Comparison of ENCODE assay signal across 10 mouse cellular contexts in genomic region chr13:34133326-34134071, GRCm38 (mm10). TPM values are rescaled to one million over a fixed set of nuclear protein-coding genes. Genes with fewer than 3 reads are reported as not detected.
DNase-seq lines count a peak whose midpoint lies in the region; ATAC-seq and TF ChIP-seq lines count a peak whose summit lies in the region.
"Had no signal": no experiment of that assay in that cellular context is flagged by ENCODE, and none has a peak within 500 bp of the region (broad histone marks: within the 10 kb centered on the region; RNA-seq: fewer than 3 reads in every experiment).

No protein-coding gene starts in this region.

- peak overlapping the region; percentile 35 for H3K4me3 ChIP-seq in heart, embryonic 13.5 days
- H3K4me3 ChIP-seq in CH12.LX (replicated peaks in 1 of 3; ENCODE audit: low read depth in 2 of 3, low read length in 2 of 3, poor library complexity in 1 of 3), result peak overlapping the region in 1 of 3 experiments; percentile 19
- peak overlapping the region; percentile 25 for H3K4me3 ChIP-seq in embryonic facial prominence, embryonic 13.5 days
- H3K4me3 ChIP-seq in limb, embryonic 12.5 days (replicated peaks), result peak overlapping the region; percentile 24

- TF ChIP-seq RAD21 in CH12.LX (IDR thresholded peaks at IDR 0.05; ENCODE audit: low read depth, low read length), result no peak

- 18% methylated on average over 15 of the region's 15 CpGs for WGBS in heart, embryonic 13.5 days
- WGBS in embryonic facial prominence, embryonic 13.5 days, result 8% methylated on average over 15 of the region's 15 CpGs
- WGBS in limb, embryonic 12.5 days, result 8% methylated on average over 15 of the region's 15 CpGs

- ATAC-seq in heart, embryonic 13.5 days (ENCODE audit: extremely low read depth, insufficient number of reproducible peaks, low FRiP score, low TSS enrichment), result no peak
- no peak for ATAC-seq in embryonic facial prominence, embryonic 13.5 days (ENCODE audit: insufficient number of reproducible peaks, insufficient read depth, low FRiP score, low TSS enrichment, low read depth)
- ATAC-seq in limb, embryonic 12.5 days (ENCODE audit: insufficient number of reproducible peaks, insufficient read depth, low FRiP score, low TSS enrichment, low read depth), result no peak

- no peak for TF ChIP-seq POLR2A in CH12.LX (IDR thresholded peaks at IDR 0.05; ENCODE audit: low read depth, low read length)

- no peaks in the 10 kb centered on the region for H3K9me3 ChIP-seq in heart, embryonic 13.5 days
- H3K9me3 ChIP-seq in CH12.LX (replicated peaks; ENCODE audit: low read length), result no peaks in the 10 kb centered on the region
- H3K9me3 ChIP-seq in embryonic facial prominence, embryonic 13.5 days, result no peaks in the 10 kb centered on the region
- no peaks in the 10 kb centered on the region for H3K9me3 ChIP-seq in limb, embryonic 12.5 days

- in situ Hi-C loops in CH12.LX (cut with MboI; ENCODE audit: low pct_ligation_motif_present, low pct_unique_long_range_greater_than_20kb, low sequenced_read_pairs), result loop anchor here (5.0 kb wide), 1 partner anchor 81 kb away; no protein-coding TSS in a partner anchor

- no peak for DNase-seq in heart, postnatal 10 days
- peak; percentile 26 for DNase-seq in CH12.LX (ENCODE audit: extremely low read depth)
- DNase-seq in testis, postnatal 10 days (ENCODE audit: low spot score), result no peak
- no peak for DNase-seq in right cerebral cortex, postnatal 25 days
- no peak for DNase-seq in left cerebral cortex, postnatal 10 days (ENCODE audit: extremely low spot score in 1 of 2, low spot score in 2 of 2)
- DNase-seq: cerebellum, adult 11 months had no signal

- TF ChIP-seq CTCF in CH12.LX (conservative IDR thresholded peaks at IDR 0.05 in 1 of 2, IDR thresholded peaks at IDR 0.05 in 1 of 2; ENCODE audit: low read depth in 2 of 2, low read length in 2 of 2), result no peak

- no peak for TF ChIP-seq EP300 in CH12.LX (IDR thresholded peaks at IDR 0.05; ENCODE audit: low read length)

- H3K27ac ChIP-seq in heart, embryonic 13.5 days (replicated peaks), result no peak overlapping the region
- H3K27ac ChIP-seq in CH12.LX (ENCODE audit: insufficient read depth, low read depth), result no peak overlapping the region
- H3K27ac ChIP-seq in embryonic facial prominence, embryonic 13.5 days, result peak overlapping the region; percentile 23; the same call in 1 of the 2 replicates
- no peak overlapping the region for H3K27ac ChIP-seq in limb, embryonic 12.5 days

- peaks cover 48% of the 10 kb centered on the region for H3K4me1 ChIP-seq in heart, embryonic 13.5 days
- H3K4me1 ChIP-seq in CH12.LX (ENCODE audit: control insufficient read depth in 1 of 2, insufficient read depth in 2 of 2), result peaks cover 11 to 27% of the 10 kb centered on the region in 2 experiments
- peaks cover 49% of the 10 kb centered on the region for H3K4me1 ChIP-seq in embryonic facial prominence, embryonic 13.5 days
- H3K4me1 ChIP-seq in limb, embryonic 12.5 days (replicated peaks), result peaks cover 43% of the 10 kb centered on the region

- peak overlapping the region; percentile 77 for H3K9ac ChIP-seq in heart, embryonic 13.5 days
- peak overlapping the region; percentile 13; the same call in 1 of the 2 replicates for H3K9ac ChIP-seq in CH12.LX (ENCODE audit: insufficient read depth, low read depth)
- peak overlapping the region; percentile 59 for H3K9ac ChIP-seq in embryonic facial prominence, embryonic 13.5 days
- peak overlapping the region; percentile 13 for H3K9ac ChIP-seq in limb, embryonic 12.5 days (replicated peaks)

- H3K4me2 ChIP-seq in heart, embryonic 13.5 days, result peak overlapping the region; percentile 86
- H3K4me2 ChIP-seq in CH12.LX (ENCODE audit: insufficient read depth, low read depth, poor library complexity, severe bottlenecking), result peak overlapping the region; percentile 76
- peak overlapping the region; percentile 84 for H3K4me2 ChIP-seq in embryonic facial prominence, embryonic 13.5 days
- peak overlapping the region; percentile 78 for H3K4me2 ChIP-seq in limb, embryonic 12.5 days

- peaks cover 3% of the 10 kb centered on the region; the same call in 1 of the 2 replicates for H3K79me2 ChIP-seq in CH12.LX (replicated peaks; ENCODE audit: control insufficient read depth, extremely low read depth, insufficient read depth, poor library complexity, severe bottlenecking)

- H3K36me3 ChIP-seq in heart, embryonic 13.5 days, result peaks cover 4% of the 10 kb centered on the region; the same call in 1 of the 2 replicates
- peaks cover 0 to 3% of the 10 kb centered on the region in 2 experiments for H3K36me3 ChIP-seq in CH12.LX (replicated peaks in 1 of 2; ENCODE audit: control insufficient read depth in 1 of 2, insufficient read depth in 1 of 2, low read length in 1 of 2)
- H3K36me3 ChIP-seq in embryonic facial prominence, embryonic 13.5 days, result no peaks in the 10 kb centered on the region
- no peaks in the 10 kb centered on the region for H3K36me3 ChIP-seq in limb, embryonic 12.5 days

- peaks cover 32% of the 10 kb centered on the region for H3K27me3 ChIP-seq in heart, embryonic 13.5 days (replicated peaks)
- H3K27me3 ChIP-seq in CH12.LX (replicated peaks), result no peaks in the 10 kb centered on the region
- peaks cover 5% of the 10 kb centered on the region; the same call in 1 of the 2 replicates for H3K27me3 ChIP-seq in embryonic facial prominence, embryonic 13.5 days
- peaks cover 13% of the 10 kb centered on the region for H3K27me3 ChIP-seq in limb, embryonic 12.5 days

- dilution Hi-C loops in CH12.LX (cut with MboI; ENCODE audit: extremely low pct_ligation_motif_present, extremely low pct_unique_long_range_greater_than_20kb, low sequenced_read_pairs), result no loop called here

- intact Hi-C loops in heart, postnatal 10 days (cut with DNase I), result no loop called here
- intact Hi-C loops in left cerebral cortex, postnatal 10 days (cut with DNase I), result no loop called here

TF ChIP-seq in CH12.LX, 34 proteins besides CTCF, POLR2A, EP300 and RAD21:
- TF ChIP-seq TCF12 (IDR thresholded peaks at IDR 0.05; ENCODE audit: low read depth, low read length) (no peak), PAX5 (IDR thresholded peaks at IDR 0.05; ENCODE audit: low read length) (no peak), IRF4 (IDR thresholded peaks at IDR 0.05; ENCODE audit: low read depth, low read length) (no peak), CHD1 (IDR thresholded peaks at IDR 0.05; ENCODE audit: low read depth, low read length) (peak; percentile 13; the same call in 1 of the 2 replicates), MXI1 (IDR thresholded peaks at IDR 0.05; ENCODE audit: low read depth, low read length) (peak; percentile 5; the same call in 1 of the 2 replicates), JUN (IDR thresholded peaks at IDR 0.05; ENCODE audit: insufficient read depth, low read depth, low read length) (no peak)

RNA-seq across cellular contexts. Expression of gene Tubb2b, which starts 3.2 kb away (rescaled TPM):
- polyA plus RNA-seq in heart, embryonic 13.5 days (2015; fragmentation: Nextera tagmentation; extraction: Ambion mirVana), result 36.7 and 40.0 TPM in 2 replicates
- total RNA-seq in heart, postnatal 10 days (2021), result 10 to 100 TPM; 22.7 to 27.2 TPM
- total RNA-seq in CH12.LX (2012; rRNA removed) (22.6 and 33.6 TPM in 2 replicates), CH12.LX (2014; rRNA removed) (34.8 and 38.4 TPM in 2 replicates)
- 46.2 and 49.8 TPM in 2 replicates for polyA plus RNA-seq in CH12.LX (2012; ENCODE audit: insufficient read length, low read depth)
- 45.6 and 46.3 TPM in 2 replicates for polyA plus RNA-seq in embryonic facial prominence, embryonic 13.5 days (2015; fragmentation: Nextera tagmentation; extraction: Ambion mirVana)
- 25.6 and 27.1 TPM in 2 replicates for polyA plus RNA-seq in limb, embryonic 12.5 days (2016; fragmentation: Nextera tagmentation; extraction: Ambion mirVana)
- 1,000 to 10,000 TPM; 1,287 to 1,419 TPM for total RNA-seq in left cerebral cortex, postnatal 10 days (2021)
- total RNA-seq: hematopoietic stem cell, adult 5-6 weeks had no signal

RNA-seq across cellular contexts. Expression of gene Psmg4, which starts 29.3 kb away (rescaled TPM):
- polyA plus RNA-seq in heart, embryonic 13.5 days (2015; fragmentation: Nextera tagmentation; extraction: Ambion mirVana), result 65.3 and 81.5 TPM in 2 replicates
- total RNA-seq in heart, postnatal 10 days (2021), result 10 to 100 TPM; 34.0 to 39.0 TPM
- total RNA-seq in CH12.LX (2012; rRNA removed) (198 and 234 TPM in 2 replicates), CH12.LX (2014; rRNA removed) (179 and 194 TPM in 2 replicates)
- polyA plus RNA-seq in CH12.LX (2012; ENCODE audit: insufficient read length, low read depth), result 83.2 and 120 TPM in 2 replicates
- 104 and 111 TPM in 2 replicates for polyA plus RNA-seq in embryonic facial prominence, embryonic 13.5 days (2015; fragmentation: Nextera tagmentation; extraction: Ambion mirVana)
- polyA plus RNA-seq in limb, embryonic 12.5 days (2016; fragmentation: Nextera tagmentation; extraction: Ambion mirVana), result 102 and 106 TPM in 2 replicates
- 10 to 100 TPM; 29.5 to 30.0 TPM for total RNA-seq in left cerebral cortex, postnatal 10 days (2021)

RNA-seq across cellular contexts. Expression of gene Tubb2a, which starts 55.7 kb away (rescaled TPM):
- polyA plus RNA-seq in heart, embryonic 13.5 days (2015; fragmentation: Nextera tagmentation; extraction: Ambion mirVana), result 140 and 144 TPM in 2 replicates
- 100 to 1,000 TPM; 114 to 117 TPM for total RNA-seq in heart, postnatal 10 days (2021)
- total RNA-seq in CH12.LX (2012; rRNA removed) (37.3 and 43.0 TPM in 2 replicates), CH12.LX (2014; rRNA removed) (16.7 and 17.6 TPM in 2 replicates)
- 26.1 and 26.7 TPM in 2 replicates for polyA plus RNA-seq in CH12.LX (2012; ENCODE audit: insufficient read length, low read depth)
- 133 and 136 TPM in 2 replicates for polyA plus RNA-seq in embryonic facial prominence, embryonic 13.5 days (2015; fragmentation: Nextera tagmentation; extraction: Ambion mirVana)
- 79.8 and 80.1 TPM in 2 replicates for polyA plus RNA-seq in limb, embryonic 12.5 days (2016; fragmentation: Nextera tagmentation; extraction: Ambion mirVana)
- 1,000 to 10,000 TPM; 2,795 to 2,863 TPM for total RNA-seq in left cerebral cortex, postnatal 10 days (2021)

Comparison
In these comparisons a context has a peak if more than half of its experiments do, and no peak if none do; other contexts are left out.
1. H3K9ac ChIP-seq: peak in every context shown above with its lines; median percentile 77 in heart, embryonic 13.5 days; 59 in embryonic facial prominence, embryonic 13.5 days; 13 in CH12.LX; 13 in limb, embryonic 12.5 days.